Mouse (Mus musculus) adrenal gland, postnatal 14 days (tissue): Measurements from ENCODE around the gene Olfr1256. TPM values are rescaled to one million over a fixed set of nuclear protein-coding genes. Genes with fewer than 3 reads are reported as not detected.

Source experiments
- DNase-seq: peaks from one replicate; pipeline ENCODE4 v3.0.0; 2021; ENCODE audit warnings: mixed read lengths
- long read RNA-seq, 2 experiments: library from polyadenylated mRNA; stranded (forward); transcript quantifications; one replicate each; pipeline ENCODE4 v2.0.0; 2021
- total RNA-seq: library from RNA; stranded (reverse); gene quantifications from 2 replicates; pipeline ENCODE4 v1.2.3, GENCODE M21; 2021

Olfr1256 gene
- not detected in 2 replicates for total RNA-seq
- long read RNA-seq, experiment 1: 0 reads
- long read RNA-seq, experiment 2: 0 reads

- no peak for DNase-seq
Observed at GRCm38 (mm10) chr2:89841455-89841854, at the start of gene Olfr1256. Gene Olfr1256, minus strand, starts transcription at chr2:89841555.

GRCm38 (mm10) chr2:89878137-89878536, 36.8 kb upstream of the Olfr1256 start, which contains the start of gene Olfr1257:
Gene Olfr1257, plus strand, starts transcription at chr2:89878437.
- no peak for DNase-seq

DNA sequence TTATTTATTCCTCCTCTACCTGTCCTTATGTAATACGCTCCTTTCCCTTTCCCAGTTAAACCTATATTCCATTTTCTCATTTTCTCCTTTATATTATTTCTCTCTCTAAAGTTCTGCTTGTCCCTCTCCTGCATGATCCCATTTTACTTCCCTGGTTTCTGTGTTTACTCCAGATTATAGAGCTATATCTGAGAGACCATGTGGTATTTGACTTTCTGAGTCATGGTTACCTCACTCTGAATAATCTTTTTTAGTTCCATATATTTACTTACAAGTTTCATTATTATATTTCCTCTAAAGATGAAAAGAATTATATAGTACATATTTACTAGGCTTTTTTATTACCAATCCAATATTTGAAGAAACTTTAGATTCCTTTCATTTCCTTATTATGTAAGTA, 7.9 kb upstream of the Olfr1256 start:
- DNase-seq: no peak

GRCm38 (mm10) chr2:89848105-89848504, 6.8 kb upstream of the Olfr1256 start, which contains the start of gene Olfr48:
Gene Olfr48, minus strand, starts transcription at chr2:89848205.
- DNase-seq: no peak

DNA sequence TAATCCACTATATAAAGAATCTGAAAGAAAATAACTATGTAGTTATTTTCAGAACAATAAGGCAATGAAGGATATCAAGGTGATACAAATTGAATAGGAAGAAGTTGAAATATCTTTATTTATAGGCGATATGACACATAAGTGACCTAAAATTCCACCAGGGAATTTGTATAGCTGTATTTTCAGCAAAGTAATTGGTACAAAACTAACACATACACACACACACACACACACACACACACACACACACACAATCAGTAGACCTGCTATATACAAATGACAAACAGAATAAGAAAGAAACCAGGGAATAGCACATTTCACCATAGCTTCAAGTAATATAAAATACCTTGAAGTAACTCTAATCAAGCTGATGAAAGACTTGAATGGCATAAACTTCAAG, 21.1 kb downstream of the Olfr1256 start:
- no peak for DNase-seq

- DNase-seq: no peak
Observed at GRCm38 (mm10) chr2:89811751-89812150, 29.6 kb downstream of the Olfr1256 start, which contains the start of gene Olfr1255. Gene Olfr1255, plus strand, starts transcription at chr2:89812051.

GRCm38 (mm10) chr2:89810751-89811150, 30.6 kb downstream of the Olfr1256 start:
- no peak for DNase-seq

DNA sequence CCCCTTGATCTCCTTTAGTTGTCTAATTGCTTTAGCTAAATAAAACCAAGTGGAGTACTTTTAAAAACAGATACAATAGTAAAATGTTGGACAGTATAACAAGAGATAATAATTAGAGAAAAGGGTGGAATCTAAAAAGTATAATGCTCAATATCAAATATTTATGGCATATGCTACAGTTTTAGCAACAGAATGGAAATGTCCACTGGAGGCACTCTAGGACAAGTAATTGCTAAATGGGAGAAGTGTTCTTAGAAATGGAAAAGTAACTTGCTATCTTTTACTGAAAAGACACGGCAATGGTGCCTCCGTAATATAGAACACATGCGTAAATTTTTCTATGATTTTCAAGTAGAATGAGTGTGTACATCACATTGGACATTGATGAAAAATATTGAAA, 41.8 kb downstream of the Olfr1256 start:
- no peak for DNase-seq

GRCm38 (mm10) chr2:89793519-89793918, 47.8 kb downstream of the Olfr1256 start, which contains the start of gene Olfr1254:
Gene Olfr1254, minus strand, starts transcription at chr2:89793619.
- no peak for DNase-seq

Other genes starting within 250 kb of the Olfr1256 start
- not detected in 2 replicates for gene Olfr1246, start 248.4 kb downstream of the Olfr1256 start, total RNA-seq
- gene Olfr1247, start 227.4 kb downstream of the Olfr1256 start, total RNA-seq: not detected in 2 replicates
- gene Olfr1248, start 223.3 kb downstream of the Olfr1256 start, total RNA-seq: not detected in 2 replicates
- gene Olfr1249, start 206.6 kb downstream of the Olfr1256 start, total RNA-seq: not detected in 2 replicates
- gene Olfr1250, start 180.1 kb downstream of the Olfr1256 start, total RNA-seq: not detected in 2 replicates
- not detected in 2 replicates for gene Olfr1251, start 169.6 kb downstream of the Olfr1256 start, total RNA-seq
- not detected in 2 replicates for gene Olfr1252, start 116.5 kb downstream of the Olfr1256 start, total RNA-seq
- not detected in 2 replicates for gene Olfr1253, start 84.5 kb downstream of the Olfr1256 start, total RNA-seq
- gene Olfr1254, start 47.9 kb downstream of the Olfr1256 start, total RNA-seq: not detected in 2 replicates
- gene Olfr1255, start 29.5 kb downstream of the Olfr1256 start, total RNA-seq: not detected in 2 replicates
- not detected in 2 replicates for gene Olfr48, start 6.7 kb upstream of the Olfr1256 start, total RNA-seq
- not detected in 2 replicates for gene Olfr1257, start 36.9 kb upstream of the Olfr1256 start, total RNA-seq
- gene Olfr1258, start 85.8 kb upstream of the Olfr1256 start, total RNA-seq: not detected in 2 replicates
- not detected in 2 replicates for gene Olfr1259, start 107.1 kb upstream of the Olfr1256 start, total RNA-seq
- gene Olfr1260, start 132.8 kb upstream of the Olfr1256 start, total RNA-seq: not detected in 2 replicates
- not detected in 2 replicates for gene Olfr1261, start 149.7 kb upstream of the Olfr1256 start, total RNA-seq
- gene Olfr1262, start 158.6 kb upstream of the Olfr1256 start, total RNA-seq: not detected in 2 replicates
- gene Olfr1263, start 170.6 kb upstream of the Olfr1256 start, total RNA-seq: not detected in 2 replicates
- gene Olfr1264, start 184.0 kb upstream of the Olfr1256 start, total RNA-seq: not detected in 2 replicates
- not detected in 2 replicates for gene Olfr1265, start 193.8 kb upstream of the Olfr1256 start, total RNA-seq
- not detected in 2 replicates for gene Olfr140, start 222.0 kb upstream of the Olfr1256 start, total RNA-seq